Mouse (Mus musculus) CH12.LX (cell line): ENCODE results near the gene Foxn1. TPM values are rescaled to one million over a fixed set of nuclear protein-coding genes. Genes with fewer than 3 reads are reported as not detected.

Source experiments
- DNase-seq: peaks from one replicate; pipeline ENCODE4 v3.0.0-alpha.2; 2013; ENCODE audit errors: extremely low read depth
- H3K27ac ChIP-seq: 2 replicates; pipeline ENCODE4 v1.5.1; 2012; ENCODE audit warnings: low read depth, mild to moderate bottlenecking, control low read depth, moderate library complexity; ENCODE audit not compliant: insufficient read depth
- H3K27me3 ChIP-seq: replicated peaks from 2 replicates; pipeline ENCODE3; 2012; ENCODE audit warnings: inconsistent platforms
- H3K36me3 ChIP-seq, 2 experiments: replicated peaks in 1 of 2; 2 replicates each; pipeline versions ENCODE3 to v1.6.1; 2012; ENCODE audit warnings: inconsistent platforms in 1 of 2, low read length in 1 of 2, mild to moderate bottlenecking in 1 of 2, mixed read lengths in 1 of 2, moderate library complexity in 1 of 2; ENCODE audit not compliant: control insufficient read depth in 1 of 2, insufficient read depth in 1 of 2
- H3K4me1 ChIP-seq, 2 experiments: 2 replicates each; pipeline ENCODE4 v1.6.1; 2012; ENCODE audit warnings: inconsistent platforms in 1 of 2, moderate library complexity in 1 of 2; ENCODE audit not compliant: insufficient read depth in 2 of 2, control insufficient read depth in 1 of 2
- H3K4me2 ChIP-seq: 2 replicates; pipeline ENCODE4 v1.6.1; 2012; ENCODE audit warnings: low read depth, mild to moderate bottlenecking, control low read depth; ENCODE audit not compliant: poor library complexity, insufficient read depth, severe bottlenecking
- H3K4me3 ChIP-seq, 3 experiments: fragments of 150-350 bp in 1 of 3; sonication (generic) in 1 of 3; replicated peaks in 1 of 3; 2 replicates each; pipeline versions ENCODE3 to v1.5.1; 2011 to 2012; ENCODE audit warnings: low read depth in 2 of 3, low read length in 2 of 3, mild to moderate bottlenecking in 2 of 3, moderate library complexity in 2 of 3, control low read depth in 1 of 3, improper control_type of control experiment in 1 of 3, inconsistent platforms in 1 of 3, mixed read lengths in 1 of 3; ENCODE audit not compliant: poor library complexity in 1 of 3
- H3K79me2 ChIP-seq: replicated peaks from 2 replicates; pipeline ENCODE4 v1.6.1; 2012; ENCODE audit warnings: mild to moderate bottlenecking, moderate library complexity; ENCODE audit not compliant: control insufficient read depth, poor library complexity, insufficient read depth, severe bottlenecking; ENCODE audit errors: extremely low read depth
- H3K9ac ChIP-seq: 2 replicates; pipeline ENCODE4 v1.6.1; 2012; ENCODE audit warnings: low read depth, mild to moderate bottlenecking, control low read depth, moderate library complexity; ENCODE audit not compliant: insufficient read depth
- H3K9me3 ChIP-seq: replicated peaks from 2 replicates; pipeline ENCODE3; 2012; ENCODE audit warnings: low read length, inconsistent platforms, mixed read lengths
- BHLHE40 ChIP-seq: IDR thresholded peaks from 2 replicates; pipeline ENCODE4 v1.6.1; 2011; ENCODE audit warnings: mild to moderate bottlenecking, low read depth, low read length, improper control_type of control experiment
- CHD1 ChIP-seq: IDR thresholded peaks from 2 replicates; pipeline ENCODE4 v1.6.1; 2012; ENCODE audit warnings: low read depth, low read length, improper control_type of control experiment, inconsistent platforms
- CHD2 ChIP-seq: IDR thresholded peaks from 2 replicates; pipeline ENCODE4 v1.6.1; 2011; ENCODE audit warnings: low read length, improper control_type of control experiment
- CTCF ChIP-seq, 2 experiments: IDR thresholded peaks in 1 of 2; conservative IDR thresholded peaks in 1 of 2; 2 replicates each; pipeline ENCODE4 v1.5.1; 2011 to 2012; ENCODE audit warnings: low read depth in 2 of 2, low read length in 2 of 2, improper control_type of control experiment in 1 of 2, inconsistent platforms in 1 of 2, mild to moderate bottlenecking in 1 of 2, moderate library complexity in 1 of 2
- E2F4 ChIP-seq: IDR thresholded peaks from 2 replicates; pipeline ENCODE4 v1.6.1; 2011; ENCODE audit warnings: low read depth, low read length, improper control_type of control experiment; ENCODE audit not compliant: insufficient replicate concordance
- ELF1 ChIP-seq: IDR thresholded peaks from 2 replicates; pipeline ENCODE4 v1.6.1; 2014; ENCODE audit warnings: low read depth, mild to moderate bottlenecking, inconsistent platforms, low read length, improper control_type of control experiment
- EP300 ChIP-seq: IDR thresholded peaks from 2 replicates; pipeline ENCODE4 v1.6.1; 2011; ENCODE audit warnings: low read length, improper control_type of control experiment
- ETS1 ChIP-seq: conservative IDR thresholded peaks from 2 replicates; pipeline ENCODE4 v1.6.1; 2012; ENCODE audit warnings: low read depth, mild to moderate bottlenecking, inconsistent platforms, low read length, improper control_type of control experiment, moderate library complexity
- GABPA ChIP-seq: IDR thresholded peaks from 2 replicates; pipeline ENCODE4 v1.6.1; 2012; ENCODE audit warnings: low read depth, low read length, improper control_type of control experiment, inconsistent platforms; ENCODE audit not compliant: insufficient replicate concordance
- HCFC1 ChIP-seq: IDR thresholded peaks from 2 replicates; pipeline ENCODE4 v1.6.1; 2012; ENCODE audit warnings: low read depth, mild to moderate bottlenecking, inconsistent platforms, low read length, improper control_type of control experiment
- IRF4 ChIP-seq: IDR thresholded peaks from 2 replicates; pipeline ENCODE4 v1.6.1; 2014; ENCODE audit warnings: low read depth, mild to moderate bottlenecking, inconsistent platforms, low read length, improper control_type of control experiment
- JUN ChIP-seq: IDR thresholded peaks from 2 replicates; pipeline ENCODE4 v1.6.1; 2011; ENCODE audit warnings: low read depth, mild to moderate bottlenecking, low read length, improper control_type of control experiment, moderate library complexity; ENCODE audit not compliant: insufficient read depth
- MAFK ChIP-seq: IDR thresholded peaks from 2 replicates; pipeline ENCODE4 v1.6.1; 2011; ENCODE audit warnings: low read length, improper control_type of control experiment; ENCODE audit not compliant: insufficient replicate concordance
- MAX ChIP-seq: IDR thresholded peaks from 2 replicates; pipeline ENCODE4 v1.6.1; 2011; ENCODE audit warnings: low read length, improper control_type of control experiment
- MAZ ChIP-seq: IDR thresholded peaks from 2 replicates; pipeline ENCODE4 v1.6.1; 2012; ENCODE audit warnings: low read depth, mild to moderate bottlenecking, inconsistent platforms, low read length, improper control_type of control experiment, moderate library complexity
- MEF2A ChIP-seq: IDR thresholded peaks from 2 replicates; pipeline ENCODE4 v1.6.1; 2014; ENCODE audit warnings: low read depth, mild to moderate bottlenecking, inconsistent platforms, low read length, improper control_type of control experiment, borderline replicate concordance
- MXI1 ChIP-seq: IDR thresholded peaks from 2 replicates; pipeline ENCODE4 v1.6.1; 2011; ENCODE audit warnings: mild to moderate bottlenecking, low read depth, low read length, improper control_type of control experiment
- MYC ChIP-seq: IDR thresholded peaks from 2 replicates; pipeline ENCODE4 v1.6.1; 2011; ENCODE audit warnings: low read depth, mild to moderate bottlenecking, improper control_type of control experiment, low read length
- NELFE ChIP-seq: IDR thresholded peaks from 2 replicates; pipeline ENCODE4 v1.6.1; 2011; ENCODE audit warnings: low read depth, low read length, improper control_type of control experiment
- NRF1 ChIP-seq: IDR thresholded peaks from 2 replicates; pipeline ENCODE4 v1.6.1; 2014; ENCODE audit warnings: low read depth, mild to moderate bottlenecking, inconsistent platforms, low read length, improper control_type of control experiment, moderate library complexity
- PAX5 ChIP-seq: IDR thresholded peaks from 2 replicates; pipeline ENCODE4 v1.6.1; 2012; ENCODE audit warnings: low read length, inconsistent platforms, mixed read lengths
- POLR2AphosphoS2 ChIP-seq: IDR thresholded peaks from 2 replicates; pipeline ENCODE4 v1.6.1; 2011; ENCODE audit warnings: low read depth, low read length, improper control_type of control experiment
- RAD21 ChIP-seq: IDR thresholded peaks from 2 replicates; pipeline ENCODE4 v1.6.1; 2011; ENCODE audit warnings: low read depth, mild to moderate bottlenecking, low read length, improper control_type of control experiment, moderate library complexity
- RCOR1 ChIP-seq: conservative IDR thresholded peaks from 2 replicates; pipeline ENCODE4 v1.6.1; 2012; ENCODE audit warnings: low read depth, mild to moderate bottlenecking, inconsistent platforms, low read length, improper control_type of control experiment
- SIN3A ChIP-seq: IDR thresholded peaks from 2 replicates; pipeline ENCODE4 v1.6.1; 2012; ENCODE audit warnings: low read length, improper control_type of control experiment, inconsistent platforms
- SMC3 ChIP-seq: IDR thresholded peaks from 2 replicates; pipeline ENCODE4 v1.6.1; 2011; ENCODE audit warnings: low read depth, low read length, improper control_type of control experiment
- TBP ChIP-seq: conservative IDR thresholded peaks from 2 replicates; pipeline ENCODE4 v1.6.1; 2011; ENCODE audit warnings: low read depth, low read length, improper control_type of control experiment
- TCF12 ChIP-seq: IDR thresholded peaks from 2 replicates; pipeline ENCODE4 v1.6.1; 2014; ENCODE audit warnings: low read depth, mild to moderate bottlenecking, inconsistent platforms, low read length, improper control_type of control experiment
- UBTF ChIP-seq: IDR thresholded peaks from 2 replicates; pipeline ENCODE4 v1.6.1; 2012; ENCODE audit warnings: low read depth, mild to moderate bottlenecking, inconsistent platforms, low read length, improper control_type of control experiment, moderate library complexity
- USF1 ChIP-seq: IDR thresholded peaks from 2 replicates; pipeline ENCODE4 v1.6.1; 2014; ENCODE audit warnings: low read depth, mild to moderate bottlenecking, inconsistent platforms, low read length, improper control_type of control experiment
- ZC3H11A ChIP-seq: IDR thresholded peaks from 2 replicates; pipeline ENCODE4 v1.6.1; 2012; ENCODE audit warnings: low read depth, mild to moderate bottlenecking, inconsistent platforms, low read length, improper control_type of control experiment
- ZMIZ1 ChIP-seq: IDR thresholded peaks from 2 replicates; pipeline ENCODE4 v1.6.1; 2012; ENCODE audit warnings: low read depth, mild to moderate bottlenecking, inconsistent platforms, low read length, improper control_type of control experiment
- ZNF384 ChIP-seq: IDR thresholded peaks from 2 replicates; pipeline ENCODE4 v1.6.1; 2012; ENCODE audit warnings: low read depth, low read length, improper control_type of control experiment, inconsistent platforms
- dilution Hi-C: fragments of 300-500 bp; cut with MboI; formaldehyde crosslinking; loops from 2 replicates; pipeline ENCODE4 v1.14.3; 2020; ENCODE audit warnings: low sequenced_read_pairs; ENCODE audit not compliant: extremely low pct_unique_long_range_greater_than_20kb, extremely low pct_ligation_motif_present
- in situ Hi-C: fragments of 300-500 bp; cut with MboI; formaldehyde crosslinking; loops from 3 replicates; pipeline ENCODE4 v1.14.3; 2019; ENCODE audit warnings: low sequenced_read_pairs, low pct_ligation_motif_present, low pct_unique_long_range_greater_than_20kb, mixed read lengths
- polyA plus RNA-seq: library from polyadenylated mRNA; unstranded; fragments of >175 nt; gene quantifications from 2 replicates; pipeline ENCODE4 v1.2.1, GENCODE M21; 2012; ENCODE audit warnings: low read depth; ENCODE audit not compliant: insufficient read length
- total RNA-seq, 2 experiments: library from RNA; depleted of rRNA; stranded (reverse); fragments of 300-350 nt in 1 of 2; fragments of >200 nt in 1 of 2; gene quantifications; 2 replicates each; pipeline ENCODE4 v1.2.3; 2012 to 2014

Foxn1 gene
- total and polyA plus RNA-seq, 3 experiments: not detected

GRCm38 (mm10) chr11:78398212-78398611, 11.9 kb upstream of the Foxn1 start:
- dilution Hi-C loops (no loop called here), in situ Hi-C loops (no loop called here)
- Histone ChIP-seq H3K9ac (no peak overlapping the region), H3K36me3 (no peaks in the 10 kb centered on the region), H3K27ac (no peak overlapping the region), H3K27me3 (peaks cover 36% of the 10 kb centered on the region), H3K4me3 (no peak overlapping the region), H3K4me2 (no peak overlapping the region), H3K9me3 (no peaks in the 10 kb centered on the region), H3K4me1 (peaks cover 9 to 27% of the 10 kb centered on the region in 2 experiments; a peak in 3 of 4 replicates), H3K79me2 (no peaks in the 10 kb centered on the region)
- DNase-seq: no peak
- TF ChIP-seq ZC3H11A: no peak
- no peak for TF ChIP-seq JUN
- TF ChIP-seq BHLHE40: no peak
- no peak for TF ChIP-seq PAX5
- TF ChIP-seq RCOR1: no peak
- TF ChIP-seq TCF12: no peak
- no peak for TF ChIP-seq RAD21
- no peak for TF ChIP-seq MAFK
- TF ChIP-seq CHD2: no peak
- TF ChIP-seq UBTF: no peak
- TF ChIP-seq GABPA: no peak

- in situ Hi-C loops (no loop called here), dilution Hi-C loops (no loop called here)
- Histone ChIP-seq H3K4me1 (peaks cover 9 to 27% of the 10 kb centered on the region in 2 experiments; a peak in 3 of 4 replicates), H3K27me3 (peaks cover 32% of the 10 kb centered on the region), H3K27ac (no peak overlapping the region), H3K79me2 (no peaks in the 10 kb centered on the region), H3K4me2 (no peak overlapping the region), H3K36me3 (no peaks in the 10 kb centered on the region), H3K4me3 (no peak overlapping the region), H3K9me3 (no peaks in the 10 kb centered on the region), H3K9ac (no peak overlapping the region)
- peak; percentile 84 for DNase-seq
- no peak for TF ChIP-seq MYC
- TF ChIP-seq IRF4: no peak
- TF ChIP-seq HCFC1: no peak
- no peak for TF ChIP-seq ZMIZ1
- no peak for TF ChIP-seq ETS1
- TF ChIP-seq BHLHE40: no peak
- TF ChIP-seq NELFE: no peak
- TF ChIP-seq CTCF (conservative IDR thresholded peaks at IDR 0.05 in 1 of 2, IDR thresholded peaks at IDR 0.05 in 1 of 2; ENCODE audit: low read depth in 2 of 2, low read length in 2 of 2): peak; percentile 82 to 96
- 0 out of 2 replicates have a peak, but pooled peaks have one; percentile 22 for TF ChIP-seq TCF12
- TF ChIP-seq MXI1: no peak
- TF ChIP-seq E2F4: no peak
- peak; percentile 72 for TF ChIP-seq RAD21
- TF ChIP-seq SIN3A: no peak
- peak; percentile 81 for TF ChIP-seq NRF1
- no peak for TF ChIP-seq UBTF
- peak; percentile 94 for TF ChIP-seq SMC3
- TF ChIP-seq ZNF384: no peak
- TF ChIP-seq CHD1: no peak
- no peak for TF ChIP-seq GABPA
- no peak for TF ChIP-seq USF1
- TF ChIP-seq CHD2: no peak
- TF ChIP-seq POLR2AphosphoS2: no peak
- no peak for TF ChIP-seq ZC3H11A
- peak; percentile 25; the same call in 1 of the 2 replicates for TF ChIP-seq ELF1
- TF ChIP-seq MAZ: no peak
- no peak for TF ChIP-seq EP300
- TF ChIP-seq MEF2A: no peak
- TF ChIP-seq PAX5: no peak
- TF ChIP-seq MAX: no peak
- no peak for TF ChIP-seq TBP
These were observed 11.0 kb upstream of the Foxn1 start for GRCm38 (mm10) chr11:78397397-78397796.
